Mouse (Mus musculus) right cerebral cortex, adult 2 months (tissue): ENCODE data around the gene Tmsb10.

Experiments used
- DNase-seq, 2 experiments: peaks; one replicate each; pipeline ENCODE4 v3.0.0; 2021 to 2022; ENCODE audit warnings: low spot score in 2 of 2

Gene Tmsb10

GRCm38 (mm10) chr6:72911261-72911660 is 47.3 kb downstream of the Tmsb10 start:
- no peak for DNase-seq
